Mouse (Mus musculus): ENCODE results near the gene Eya2.
"Not testable (repeated sequence)": the region's sequence is repeated elsewhere in the genome, so short reads cannot be mapped to it uniquely, and the experiment has no call there.

The Eya2 gene

GRCm38 (mm10) chr2:165778927-165779326, 184.1 kb downstream of the Eya2 start:
- DNase-seq (ENCODE audit: low spot score in 2 of 2), result peak; percentile 90 to 91

DNA sequence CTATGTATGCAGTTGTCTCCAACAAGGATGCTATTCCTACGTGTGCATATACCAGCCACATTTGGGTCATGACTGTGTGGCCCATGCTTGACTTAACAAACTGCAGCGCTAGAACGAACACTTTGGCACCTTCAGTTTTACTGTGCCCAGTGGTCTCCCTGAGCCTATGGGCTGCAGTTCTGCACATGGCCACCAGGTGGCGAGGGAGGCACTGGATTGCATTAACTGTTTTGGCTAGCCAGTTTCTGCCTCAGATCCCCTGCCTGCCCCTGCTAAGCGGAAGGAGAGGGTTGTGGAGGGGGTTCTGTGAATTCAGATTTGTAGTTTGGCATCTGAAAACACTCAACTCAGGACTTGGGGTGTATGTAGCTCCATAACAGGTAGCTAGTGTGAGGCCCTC, 187.5 kb downstream of the Eya2 start:
- peak; percentile 89 to 91 for DNase-seq (ENCODE audit: low spot score in 2 of 2)

GRCm38 (mm10) chr2:165785312-165786036, 190.6 kb downstream of the Eya2 start:
- DNase-seq (ENCODE audit: low spot score in 2 of 2), result no peak

DNA sequence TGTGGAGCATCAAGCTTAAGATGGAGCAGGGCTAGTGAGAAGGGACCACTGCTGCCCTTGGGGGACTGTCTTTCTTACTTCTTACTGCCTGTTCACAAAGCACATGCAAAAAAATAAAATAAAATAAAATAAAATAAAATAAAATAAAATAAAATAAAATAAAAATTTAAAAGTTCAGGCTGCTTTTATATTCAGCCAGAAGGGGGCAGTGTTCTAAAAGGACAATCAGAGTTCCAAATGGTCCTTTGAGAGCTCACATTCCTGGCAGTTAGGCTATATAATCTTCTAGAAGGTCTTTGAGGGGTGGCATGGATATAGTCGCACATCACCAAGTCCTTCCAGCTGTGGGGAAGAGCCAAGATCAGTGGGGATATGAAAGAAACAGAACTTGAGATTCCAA, 191.6 kb downstream of the Eya2 start:
- no peak for DNase-seq (ENCODE audit: low spot score in 2 of 2)

GRCm38 (mm10) chr2:165788005-165788404, 193.2 kb downstream of the Eya2 start:
- peak; percentile 88 to 90 for DNase-seq (ENCODE audit: low spot score in 2 of 2)

DNA sequence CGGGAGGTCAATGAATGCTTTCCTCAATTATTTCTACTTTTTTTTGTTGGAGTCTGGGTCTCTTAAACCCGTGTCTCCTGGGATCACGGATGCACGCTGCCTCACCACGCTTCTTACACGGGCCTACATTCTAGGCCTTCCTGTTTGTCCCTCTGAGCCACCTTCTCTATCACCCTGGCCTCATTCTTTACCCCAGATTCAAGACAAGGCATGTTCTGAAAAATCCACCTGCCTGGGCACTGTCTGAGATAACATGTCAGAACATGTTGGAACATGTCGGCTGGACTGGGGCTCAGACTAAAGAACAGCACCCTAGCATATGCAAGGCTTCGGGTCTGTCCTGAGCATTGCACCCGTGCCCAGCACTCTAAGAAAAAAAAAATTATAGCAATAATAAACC, 194.0 kb downstream of the Eya2 start:
- no peak for DNase-seq (ENCODE audit: low spot score in 2 of 2)

DNA sequence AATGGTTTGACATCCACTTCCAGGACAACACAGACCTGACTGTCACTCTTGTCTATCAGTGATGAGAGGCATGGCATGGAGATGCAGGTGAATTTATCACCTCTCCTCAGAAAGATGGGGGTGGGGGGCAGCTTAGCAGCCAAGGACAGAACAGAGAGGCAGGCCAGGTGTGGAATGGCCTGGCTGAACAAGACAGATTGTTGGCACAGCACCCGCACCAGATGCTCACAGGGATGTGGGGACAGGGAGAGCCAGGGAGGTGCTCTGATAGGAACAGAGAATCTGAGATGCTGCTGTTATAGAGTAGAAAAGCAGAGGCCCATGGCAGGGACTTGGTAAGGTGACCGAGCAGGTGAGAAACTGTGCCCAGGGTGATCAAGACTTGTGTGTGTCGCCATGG, 194.8 kb downstream of the Eya2 start:
- DNase-seq (ENCODE audit: low spot score in 2 of 2), result no peak

DNA sequence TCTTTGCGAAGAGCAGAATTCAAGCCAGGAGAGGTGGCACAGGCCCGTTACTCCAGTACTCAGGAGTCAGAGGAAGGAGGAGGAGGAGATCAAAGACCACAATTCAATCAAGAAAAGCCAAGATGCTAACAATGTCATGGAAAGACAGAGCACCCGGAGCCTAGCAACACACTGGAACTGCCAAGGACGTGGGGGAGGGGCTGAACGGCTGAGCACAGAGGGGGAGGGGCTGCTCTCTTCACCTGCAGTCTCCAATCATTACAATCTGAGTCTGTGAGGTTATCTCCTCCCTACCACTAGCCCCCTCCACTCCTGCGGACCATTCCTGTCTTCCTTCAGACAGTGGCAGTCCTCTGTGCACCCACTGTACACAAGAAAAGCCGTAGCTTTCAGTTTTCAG, 196.2 kb downstream of the Eya2 start:
- no peak for DNase-seq (ENCODE audit: low spot score in 2 of 2)

- peak in 1 of 2 experiments; percentile 68 for DNase-seq (ENCODE audit: low spot score in 2 of 2)
Observed at GRCm38 (mm10) chr2:165791657-165792056, 196.8 kb downstream of the Eya2 start.

- no peak for DNase-seq (ENCODE audit: low spot score in 2 of 2)
Observed at GRCm38 (mm10) chr2:165792431-165793282, 197.8 kb downstream of the Eya2 start.

GRCm38 (mm10) chr2:165793283-165793638, 198.4 kb downstream of the Eya2 start:
- DNase-seq (ENCODE audit: low spot score in 2 of 2), result no peak

DNA sequence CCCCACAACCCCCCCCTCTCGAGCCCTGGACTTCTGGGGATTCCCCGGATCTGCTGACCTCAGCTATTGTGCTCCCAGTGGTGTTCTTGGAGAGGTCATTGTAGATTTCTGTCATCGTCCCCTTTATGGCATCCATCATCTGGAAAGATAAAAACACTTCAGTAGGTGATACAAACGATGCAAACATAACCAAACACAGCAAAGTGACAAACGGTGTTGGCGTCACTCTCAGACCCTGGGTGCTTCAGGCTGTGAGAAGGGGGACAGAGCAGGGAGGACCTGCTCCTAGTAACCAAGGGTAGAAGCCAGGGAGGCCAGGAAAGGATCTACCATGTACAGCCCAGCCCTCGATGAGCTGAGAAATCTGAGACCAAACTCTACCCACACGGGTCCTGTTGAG, 203.0 kb downstream of the Eya2 start:
- DNase-seq (ENCODE audit: low spot score in 2 of 2), result no peak

DNA sequence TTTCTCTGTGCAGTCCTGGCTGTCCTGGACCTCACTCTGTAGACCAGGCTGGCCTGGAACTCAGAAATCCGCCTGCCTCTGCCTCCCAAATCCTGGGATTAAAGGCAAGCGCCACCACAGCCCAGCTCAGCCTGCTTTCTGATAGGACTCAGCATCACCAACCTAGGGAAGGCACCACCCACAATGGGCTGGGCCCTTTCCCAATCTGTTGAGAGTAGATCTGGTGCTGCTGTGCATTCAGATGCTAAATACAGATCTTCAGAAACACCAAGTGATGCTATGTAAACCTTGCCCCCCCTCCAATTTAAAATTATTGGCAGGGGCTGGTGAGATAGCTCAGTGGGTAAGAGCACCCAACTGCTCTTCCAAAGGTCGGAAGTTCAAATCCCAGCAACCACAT, 205.3 kb downstream of the Eya2 start:
- not testable (repeated sequence) for DNase-seq (ENCODE audit: low spot score in 2 of 2)

DNA sequence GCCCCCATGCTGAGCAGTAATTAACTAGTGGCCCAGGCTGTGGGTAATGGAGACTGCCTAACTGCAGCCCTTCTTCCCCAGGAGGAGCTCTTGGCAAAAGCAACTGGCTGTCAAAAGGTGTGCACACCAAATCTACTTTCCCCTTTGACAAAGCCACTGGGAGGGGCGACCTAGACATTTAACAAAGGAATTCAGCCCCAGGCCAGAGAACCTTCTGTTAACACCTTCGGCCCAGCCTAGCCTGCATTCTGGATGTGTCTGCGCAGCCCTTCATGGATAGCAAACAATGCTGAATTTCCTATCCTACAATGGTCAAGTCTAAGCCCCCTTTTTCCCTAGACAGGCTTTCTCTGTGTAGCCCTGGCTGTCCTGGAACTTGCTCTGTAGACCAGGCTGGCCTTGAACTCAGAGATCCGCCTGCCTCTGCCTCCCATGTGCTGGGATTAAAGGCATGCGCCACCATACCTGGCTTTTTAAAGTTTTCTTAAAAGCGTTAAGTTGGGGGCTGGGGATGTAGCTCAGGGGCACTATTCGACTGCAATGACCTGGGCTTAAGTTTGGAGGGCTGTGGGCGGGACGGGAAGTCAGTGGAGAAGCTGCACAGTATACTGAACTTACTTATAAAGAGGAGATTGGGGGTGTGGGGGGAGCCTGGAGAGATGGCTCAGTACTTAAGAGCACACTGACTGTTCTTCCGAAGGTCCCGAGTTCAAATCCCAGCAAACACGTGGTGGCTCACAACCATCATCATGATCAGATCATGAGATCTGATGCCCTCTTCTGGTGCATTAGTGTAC, 213.5 kb downstream of the Eya2 start:
- DNase-seq (ENCODE audit: low spot score in 2 of 2), result no peak

DNA sequence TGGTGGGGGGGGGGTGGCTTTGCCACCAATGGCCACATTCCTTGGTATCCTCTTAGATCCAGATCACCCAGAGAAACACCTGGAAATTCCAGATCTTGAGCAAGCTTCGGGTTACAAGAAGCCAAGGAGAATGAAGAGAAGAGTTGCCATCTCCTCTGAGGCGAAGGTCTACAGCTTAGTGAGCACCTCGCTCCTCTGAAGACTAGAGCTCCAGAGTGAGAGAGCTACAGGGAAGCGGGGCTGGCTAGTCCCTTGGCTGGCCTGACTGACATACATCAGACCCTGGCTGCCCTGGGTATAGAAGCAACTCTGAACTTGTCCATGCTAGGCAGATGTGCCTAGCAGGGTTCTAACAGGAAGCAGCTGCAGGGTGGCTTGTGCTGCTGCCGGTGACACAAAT, 214.3 kb downstream of the Eya2 start:
- DNase-seq (ENCODE audit: low spot score in 2 of 2), result no peak

DNA sequence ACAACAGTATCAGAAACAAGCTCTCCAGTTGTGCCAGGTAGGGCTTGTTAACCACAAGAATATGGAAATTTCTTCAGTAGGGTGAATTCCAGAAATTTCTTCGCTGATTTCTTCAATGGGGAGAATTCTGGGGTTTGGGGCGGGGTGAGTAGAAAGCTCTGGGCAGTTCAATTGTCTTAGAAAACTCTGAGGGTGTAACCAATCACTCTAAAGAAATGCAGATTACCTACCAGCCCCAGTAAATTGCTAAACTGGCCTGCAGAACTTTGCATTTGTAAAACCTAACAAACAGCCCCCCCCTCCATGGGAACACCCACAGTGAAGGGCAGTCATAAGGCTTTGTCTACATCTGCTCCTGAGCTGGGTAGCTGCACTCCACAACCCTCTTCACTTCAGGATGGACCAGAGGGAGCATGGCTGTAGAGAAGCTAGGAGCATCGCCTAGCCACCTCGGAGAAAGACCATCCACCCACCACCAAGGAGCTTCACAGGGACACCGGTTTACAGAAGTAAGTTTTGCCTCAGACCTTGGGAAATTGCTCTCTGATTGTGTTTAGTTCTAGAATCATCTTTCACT, 215.2 kb downstream of the Eya2 start:
- no peak for DNase-seq (ENCODE audit: low spot score in 2 of 2)

DNA sequence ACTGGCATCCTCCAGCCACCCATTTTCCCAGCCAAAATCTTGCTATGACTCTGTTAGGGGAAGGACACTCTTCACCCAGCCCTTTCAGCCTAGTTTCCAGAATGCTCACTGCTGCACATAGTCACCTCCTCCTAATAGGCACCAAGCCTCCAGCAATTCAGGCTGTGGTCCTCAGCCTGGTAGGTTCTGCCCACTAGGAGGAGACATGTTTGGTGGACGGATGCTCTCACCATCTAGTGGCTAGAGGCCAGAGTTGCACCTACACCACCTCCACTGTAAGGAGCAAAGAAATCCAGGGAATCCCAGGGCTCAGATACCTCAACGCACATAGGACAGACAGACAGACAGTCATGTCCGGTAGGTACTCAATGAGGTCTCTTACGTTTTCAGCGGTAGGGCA, 216.7 kb downstream of the Eya2 start:
- DNase-seq (ENCODE audit: low spot score in 2 of 2), result peak; percentile 70 to 74

GRCm38 (mm10) chr2:165812889-165813288, 218.1 kb downstream of the Eya2 start:
- no peak for DNase-seq (ENCODE audit: low spot score in 2 of 2)

DNA sequence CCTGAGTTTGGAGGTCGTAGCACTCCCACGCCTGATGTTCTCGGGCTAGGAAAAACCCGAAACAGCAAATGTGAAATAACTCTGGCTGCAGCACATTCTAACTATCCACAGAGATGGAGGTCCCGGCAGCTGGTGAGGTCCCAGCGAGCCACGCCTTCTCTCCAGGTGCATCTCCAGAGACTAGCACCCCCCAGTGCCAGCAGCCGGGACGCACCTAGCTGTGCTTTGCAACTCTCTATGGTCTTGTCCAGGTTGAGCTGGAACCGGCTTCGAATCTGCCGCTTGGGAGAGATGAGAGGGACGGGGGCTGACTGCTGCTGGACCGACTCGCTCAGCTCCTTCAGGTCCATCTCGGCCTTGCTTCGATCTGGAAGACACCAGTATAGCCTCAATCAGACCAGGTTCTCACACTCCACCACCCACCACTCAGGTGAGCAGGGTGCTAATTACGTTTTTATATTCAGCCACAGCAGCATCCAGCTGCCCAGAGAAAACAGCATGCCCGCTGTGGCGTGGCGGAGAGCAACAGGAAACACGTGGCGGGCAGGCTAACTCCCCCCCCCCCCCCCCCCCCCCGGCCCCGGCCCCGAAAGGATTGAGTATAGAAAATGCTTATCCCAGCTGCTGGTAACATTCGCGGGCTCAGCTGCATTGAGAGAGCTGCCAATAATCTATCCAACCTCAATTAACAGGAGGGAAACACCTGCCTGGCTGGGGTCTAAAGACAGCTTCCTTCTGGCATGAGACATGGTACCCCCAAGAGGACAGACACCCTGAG, 220.5 kb downstream of the Eya2 start:
- DNase-seq (ENCODE audit: low spot score in 2 of 2), result no peak

DNA sequence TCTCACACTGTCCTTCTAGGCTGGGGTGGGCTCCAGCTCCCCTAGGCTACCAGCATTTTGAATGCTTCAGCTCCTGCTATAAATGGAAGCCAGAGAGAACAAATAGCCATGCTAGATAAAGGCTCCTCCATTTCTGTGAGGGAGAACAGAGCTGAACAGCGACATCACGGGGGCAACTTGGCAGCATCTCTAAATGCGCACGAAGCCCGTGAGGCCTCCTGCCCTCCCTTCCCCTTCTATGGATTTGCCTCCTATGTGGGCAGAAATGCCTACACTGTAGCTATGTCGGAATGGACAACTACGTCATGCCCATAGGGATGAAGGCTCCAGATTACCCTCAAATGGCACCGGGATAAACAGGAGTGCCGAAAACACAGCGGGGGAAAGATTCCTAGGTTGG, 222.6 kb downstream of the Eya2 start:
- DNase-seq (ENCODE audit: low spot score in 2 of 2), result peak; percentile 60 to 68

- DNase-seq (ENCODE audit: low spot score in 2 of 2), result no peak
Observed at GRCm38 (mm10) chr2:165818570-165818969, 223.7 kb downstream of the Eya2 start.
